Mouse (Mus musculus) thymus, postnatal 36 days (tissue): Measurements from ENCODE around the gene Gm4881.
A peak's percentile ranks its signal among the peaks of the same experiment; 100 is the strongest.

Source experiments
- DNase-seq, 2 experiments: peaks; one replicate each; pipeline ENCODE4 v3.0.0; 2022; ENCODE audit warnings: mixed read lengths in 2 of 2

The Gm4881 gene

GRCm38 (mm10) chr7:24944257-24944950, at the start of gene Gm4881:
Gm4881 (minus strand) TSS chr7:24944494.
- DNase-seq = peak in 1 of 2 experiments; percentile 19

- DNase-seq = no peak
Measured at GRCm38 (mm10) chr7:24993081-24993480, 48.8 kb upstream of the Gm4881 start.

GRCm38 (mm10) chr7:24990478-24990877, 46.2 kb upstream of the Gm4881 start:
- no peak for DNase-seq

- no peak for DNase-seq
Measured at GRCm38 (mm10) chr7:24987941-24988340, 43.6 kb upstream of the Gm4881 start.

- DNase-seq = peak in 1 of 2 experiments; percentile 36
Measured at GRCm38 (mm10) chr7:24985799-24986198, 41.5 kb upstream of the Gm4881 start.

- no peak for DNase-seq
Measured at GRCm38 (mm10) chr7:24984307-24984706, 40.0 kb upstream of the Gm4881 start.

GRCm38 (mm10) chr7:24983396-24983795, 39.1 kb upstream of the Gm4881 start:
- DNase-seq = no peak

GRCm38 (mm10) chr7:24980439-24980838, 36.1 kb upstream of the Gm4881 start:
- DNase-seq = no peak

GRCm38 (mm10) chr7:24978781-24979180, 34.5 kb upstream of the Gm4881 start:
- DNase-seq = no peak

GRCm38 (mm10) chr7:24974893-24975595, 30.8 kb upstream of the Gm4881 start:
- no peak for DNase-seq

- DNase-seq = no peak
Measured at GRCm38 (mm10) chr7:24973902-24974301, 29.6 kb upstream of the Gm4881 start.

- DNase-seq = no peak
Measured at GRCm38 (mm10) chr7:24973208-24973607, 28.9 kb upstream of the Gm4881 start.

- DNase-seq = peak; percentile 89 to 90
Measured at GRCm38 (mm10) chr7:24971972-24972893, 27.9 kb upstream of the Gm4881 start, which contains the start of gene Rabac1. Rabac1 (minus strand) TSS chr7:24972754.

- DNase-seq = peak in 1 of 2 experiments; percentile 43
Measured at GRCm38 (mm10) chr7:24971261-24971971, 27.1 kb upstream of the Gm4881 start.

- DNase-seq = no peak
Measured at GRCm38 (mm10) chr7:24970341-24970740, 26.0 kb upstream of the Gm4881 start.

GRCm38 (mm10) chr7:24969805-24970204, 25.5 kb upstream of the Gm4881 start:
- no peak for DNase-seq

GRCm38 (mm10) chr7:24968463-24968862, 24.2 kb upstream of the Gm4881 start:
- DNase-seq = no peak

GRCm38 (mm10) chr7:24967966-24968365, 23.7 kb upstream of the Gm4881 start:
- no peak for DNase-seq

GRCm38 (mm10) chr7:24964897-24965535, 20.7 kb upstream of the Gm4881 start:
- DNase-seq = peak; percentile 77 to 82

- DNase-seq = no peak
Measured at GRCm38 (mm10) chr7:24964288-24964687, 20.0 kb upstream of the Gm4881 start.

- peak in 1 of 2 experiments; percentile 20 for DNase-seq
Measured at GRCm38 (mm10) chr7:24955226-24955625, 10.9 kb upstream of the Gm4881 start.

GRCm38 (mm10) chr7:24954450-24954849, 10.2 kb upstream of the Gm4881 start:
- peak; percentile 55 to 77 for DNase-seq
